Mouse (Mus musculus) liver, postnatal 0 days (tissue): ENCODE data around the gene Pou6f1.

Experiments used
- CTCF ChIP-seq: sonication (generic); IDR thresholded peaks from 2 replicates; pipeline ENCODE4 v1.5.1; 2016; ENCODE audit warnings: antibody characterized with exemption, low read depth
- EP300 ChIP-seq: IDR thresholded peaks from 2 replicates; pipeline ENCODE4 v1.6.1; 2016; ENCODE audit warnings: antibody characterized with exemption, low read depth, mild to moderate bottlenecking

DNA sequence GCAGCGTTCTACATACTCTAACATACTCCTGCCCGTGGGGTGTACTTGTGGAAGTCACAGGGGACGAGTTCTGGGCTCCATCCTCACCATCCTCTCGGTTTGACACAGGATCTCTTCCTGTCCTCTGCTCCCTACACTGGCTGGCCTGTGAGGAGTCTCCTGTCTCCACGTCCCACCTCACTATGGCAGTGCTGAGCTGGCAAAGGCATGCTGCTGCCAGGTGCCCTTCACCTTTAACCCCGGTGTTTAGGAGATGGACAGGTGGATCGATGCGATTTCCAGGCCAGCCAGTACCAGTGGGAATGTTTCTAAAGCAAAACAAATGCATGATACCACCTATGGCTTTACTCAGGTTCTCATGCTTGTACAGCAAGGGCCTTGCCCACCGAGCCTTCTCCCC, 24.0 kb upstream of the Pou6f1 start:
- TF ChIP-seq CTCF (no peak; the same call in 1 of the 2 replicates), EP300 (no peak)
